Mouse (Mus musculus) inflammation-experienced regulatory T-cells, adult 16 weeks (primary cell): Measurements from ENCODE around the gene Hmcn1. TPM values are rescaled to one million over a fixed set of nuclear protein-coding genes. Genes with fewer than 3 reads are reported as not detected.

Experiments used
- polyA plus RNA-seq: library from polyadenylated mRNA; unstranded; fragments of 100-300 nt; shearing (Covaris generic); gene quantifications from one replicate; pipeline ENCODE4 v1.2.1, GENCODE M21; 2017

The Hmcn1 gene
- not detected for polyA plus RNA-seq

GRCm38 (mm10) chr1:150993162-150994064, at the start of gene Hmcn1:
Gene Hmcn1, minus strand, starts transcription at chr1:150993435.

Other genes starting within 250 kb of the Hmcn1 start
- gene Gm47985, start 189.1 kb upstream of the Hmcn1 start, polyA plus RNA-seq = not detected
- gene Gm8947, start 198.9 kb upstream of the Hmcn1 start, polyA plus RNA-seq = not detected
- not detected for gene Gm47995, start 205.0 kb upstream of the Hmcn1 start, polyA plus RNA-seq
- not detected for gene 3110040M04Rik, start 210.7 kb upstream of the Hmcn1 start, polyA plus RNA-seq
- gene Gm47996, start 216.7 kb upstream of the Hmcn1 start, polyA plus RNA-seq = not detected